Mouse (Mus musculus) lung, adult 2 months (tissue): ENCODE results near the gene Gli3. TPM values are rescaled to one million over a fixed set of nuclear protein-coding genes. Genes with fewer than 3 reads are reported as not detected.

Source experiments
- DNase-seq: peaks from one replicate; pipeline ENCODE4 v3.0.0; 2022
- H3K4me1 ChIP-seq: fragments of 200-500 bp; 2 replicates; pipeline ENCODE4 v1.6.1; 2011; ENCODE audit warnings: low read length; ENCODE audit not compliant: control insufficient read depth, insufficient read depth
- H3K4me3 ChIP-seq: fragments of 200-500 bp; replicated peaks from 2 replicates; pipeline ENCODE3; 2011; ENCODE audit warnings: low read depth, mild to moderate bottlenecking, control low read depth, low read length; ENCODE audit errors: extremely low read depth
- CTCF ChIP-seq: fragments of 200-500 bp; IDR thresholded peaks from 2 replicates; pipeline ENCODE4 v1.5.1; 2011; ENCODE audit warnings: mild to moderate bottlenecking, low read length, control low read depth; ENCODE audit not compliant: insufficient read depth
- POLR2A ChIP-seq: fragments of 200-500 bp; IDR thresholded peaks from 2 replicates; pipeline ENCODE4 v1.6.1; 2011; ENCODE audit warnings: low read depth, mild to moderate bottlenecking, control low read depth, low read length, borderline replicate concordance; ENCODE audit errors: extremely low read depth
- WGBS: fragments of 180-500 bp; shearing (Covaris S2); methylation state at CpG from one replicate; pipeline ENCODE4 v1.1.7; 2018; 5-methylcytosine and 5-hydroxymethylcytosine counted together
- polyA plus RNA-seq: library from polyadenylated mRNA; depleted of rRNA; stranded (reverse); fragments of >200 nt; gene quantifications from 2 replicates; pipeline ENCODE4 v1.2.3, GENCODE M21; 2012

The Gli3 gene
- polyA plus RNA-seq, 1 experiment: 2.4 TPM

DNA sequence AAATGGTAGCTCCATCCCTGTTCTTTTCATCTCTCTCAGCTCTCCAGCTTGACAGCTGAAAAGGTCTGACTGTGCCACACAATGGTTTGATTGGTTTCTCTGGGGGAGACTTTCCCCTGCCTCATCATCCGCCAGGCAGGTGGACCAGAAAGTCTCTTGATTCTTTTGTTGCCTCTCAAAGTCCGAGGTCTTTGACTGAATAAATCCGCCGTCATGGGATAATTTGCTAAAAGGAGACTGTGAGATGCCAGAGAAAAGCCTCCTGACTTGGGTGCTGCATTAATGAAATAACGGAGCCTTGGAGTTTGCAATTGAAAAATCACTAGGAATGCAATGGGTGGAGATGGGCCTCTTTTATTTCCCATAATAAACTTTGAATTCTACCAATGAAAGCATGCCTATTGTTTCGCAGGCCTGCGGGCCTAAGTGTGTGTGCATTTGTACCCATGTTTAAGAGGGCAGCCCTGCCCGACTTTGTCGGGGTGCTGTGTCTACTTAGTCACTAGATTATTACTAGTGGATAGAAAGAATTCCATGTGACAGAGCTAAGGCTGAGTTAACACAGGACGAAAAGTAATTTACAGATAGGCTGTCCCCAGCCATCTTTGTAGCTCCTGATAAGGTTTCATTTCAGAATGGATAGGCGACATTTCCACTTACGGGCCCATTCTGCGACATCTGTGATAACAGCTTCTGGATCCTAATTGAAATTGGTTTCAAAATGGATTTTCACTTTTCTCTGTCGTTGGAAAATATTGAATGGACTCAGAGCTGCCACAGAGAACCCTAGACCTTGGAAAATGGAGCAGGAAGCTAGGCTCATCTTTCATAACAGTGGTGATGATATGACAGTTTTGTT lies 23.2 kb downstream of the Gli3 start:
- DNase-seq: no peak
- no peaks in the 10 kb centered on the region for H3K4me1 ChIP-seq
- H3K4me3 ChIP-seq: no peak overlapping the region
- TF ChIP-seq CTCF: no peak
- TF ChIP-seq POLR2A: no peak
- 86% methylated on average over 14 of the region's 14 CpGs for WGBS

DNA sequence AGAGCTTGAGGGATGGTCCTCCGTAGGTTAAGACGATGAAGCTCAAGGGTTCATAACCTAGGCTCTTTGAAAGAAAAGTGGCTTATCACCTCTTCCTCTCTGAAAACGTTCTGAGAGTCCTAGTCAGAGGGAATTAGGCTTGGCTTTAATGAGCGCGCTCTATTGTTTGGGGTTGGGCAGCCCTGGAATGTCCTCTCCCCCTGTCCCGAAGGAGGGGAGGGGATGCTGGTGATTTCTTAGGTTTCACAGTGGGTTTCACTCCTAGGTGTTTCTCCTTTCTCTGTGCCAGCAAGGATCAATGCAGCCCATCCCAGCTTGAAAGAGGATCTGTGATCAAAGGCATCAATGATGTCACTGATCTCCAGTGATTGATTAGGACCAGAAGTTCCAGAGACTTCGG lies 24.3 kb downstream of the Gli3 start:
- no peak for TF ChIP-seq CTCF
- TF ChIP-seq POLR2A: no peak
- no peaks in the 10 kb centered on the region for H3K4me1 ChIP-seq
- 56% methylated on average over 7 of the region's 7 CpGs for WGBS
- DNase-seq: no peak
- no peak overlapping the region for H3K4me3 ChIP-seq

DNA sequence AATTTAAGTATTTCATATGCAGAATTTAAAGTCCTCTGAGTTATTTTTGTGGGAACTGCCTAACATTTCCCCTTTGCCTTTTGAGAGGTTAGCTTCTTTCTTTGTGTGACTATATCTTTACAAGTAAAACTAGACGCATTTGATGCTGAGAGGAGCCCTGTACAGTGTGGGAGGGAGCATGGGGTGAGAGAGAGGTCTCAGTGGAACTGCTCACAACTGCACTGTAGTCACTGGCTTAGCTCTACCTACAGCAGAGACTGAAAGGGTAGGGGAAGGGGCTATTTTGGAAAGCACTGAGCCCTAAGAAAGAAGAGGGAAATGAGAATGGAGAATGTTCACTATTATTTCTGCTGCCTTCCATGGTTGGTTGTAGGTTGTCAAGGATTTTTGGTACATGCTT lies 25.0 kb downstream of the Gli3 start:
- DNase-seq: no peak
- no peak for TF ChIP-seq POLR2A
- TF ChIP-seq CTCF: no peak
- WGBS: 97% methylated on average over 1 of the region's 1 CpGs
- H3K4me1 ChIP-seq: no peaks in the 10 kb centered on the region
- H3K4me3 ChIP-seq: no peak overlapping the region

DNA sequence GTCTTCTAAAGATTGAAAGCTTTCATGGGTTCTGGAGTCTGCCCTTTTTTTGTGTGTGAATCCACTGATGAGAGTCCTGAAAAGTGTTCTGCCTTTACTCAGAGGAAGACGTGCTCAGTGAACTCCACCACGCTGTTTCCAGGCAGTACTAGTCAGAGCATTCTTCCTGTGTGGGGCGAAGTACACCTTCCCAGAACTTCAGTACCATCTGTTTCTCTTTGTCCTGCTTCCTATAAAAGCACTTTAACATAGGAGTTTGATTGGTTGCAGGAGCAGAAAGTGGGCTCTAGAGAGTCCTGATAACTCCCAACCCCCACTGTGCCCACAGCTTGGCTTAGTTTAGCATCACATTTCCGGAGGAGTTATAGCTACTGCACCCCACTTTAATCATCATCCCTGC lies 32.8 kb downstream of the Gli3 start:
- no peak overlapping the region for H3K4me3 ChIP-seq
- WGBS: 90% methylated on average over 4 of the region's 4 CpGs
- no peak for DNase-seq
- H3K4me1 ChIP-seq: no peaks in the 10 kb centered on the region
- TF ChIP-seq CTCF (no peak), POLR2A (no peak)

DNA sequence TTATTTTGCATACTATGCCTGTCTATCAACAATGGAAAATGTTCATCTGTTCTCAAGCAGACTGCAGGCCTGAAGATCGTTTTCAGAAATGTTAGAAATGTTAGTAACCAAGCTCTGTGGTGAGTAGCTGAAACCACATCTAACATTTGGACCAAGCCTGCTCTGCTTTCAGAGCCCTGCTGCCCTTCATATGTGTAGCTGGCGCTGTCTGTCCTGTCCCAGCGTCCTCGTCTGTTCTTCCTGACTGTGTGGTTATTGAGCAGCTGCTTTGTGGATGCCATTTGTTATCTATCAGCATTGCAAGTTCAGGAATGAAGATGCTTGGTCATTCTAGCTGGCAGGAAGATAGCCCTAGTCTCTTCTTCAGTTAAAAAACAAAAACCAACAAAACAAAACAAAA lies 35.3 kb downstream of the Gli3 start:
- 69% methylated on average over 4 of the region's 4 CpGs for WGBS
- no peak for DNase-seq
- Histone ChIP-seq H3K4me1 (no peaks in the 10 kb centered on the region), H3K4me3 (no peak overlapping the region)
- TF ChIP-seq POLR2A (no peak), CTCF (no peak)

DNA sequence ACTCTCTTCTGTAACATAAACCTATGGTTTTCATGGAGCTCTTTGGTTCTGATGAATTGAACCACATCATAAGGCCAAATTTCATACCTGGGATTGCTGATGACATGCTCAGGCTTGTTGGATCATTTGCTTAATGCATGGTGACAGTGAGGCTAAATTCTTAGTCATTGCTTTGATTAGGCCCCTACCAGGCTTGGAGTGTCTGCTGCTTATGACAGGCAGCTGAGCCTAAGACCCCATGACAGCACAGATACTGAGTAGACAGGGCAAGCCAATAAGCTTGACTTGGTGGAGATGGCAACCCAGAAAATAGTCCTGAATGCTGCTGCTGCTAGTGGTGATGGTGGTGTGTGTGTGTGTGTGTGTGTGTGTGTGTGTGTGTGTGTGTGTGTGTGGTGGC lies 47.9 kb downstream of the Gli3 start:
- DNase-seq: no peak
- H3K4me3 ChIP-seq: no peak overlapping the region
- TF ChIP-seq CTCF (no peak), POLR2A (no peak)
- H3K4me1 ChIP-seq: no peaks in the 10 kb centered on the region

DNA sequence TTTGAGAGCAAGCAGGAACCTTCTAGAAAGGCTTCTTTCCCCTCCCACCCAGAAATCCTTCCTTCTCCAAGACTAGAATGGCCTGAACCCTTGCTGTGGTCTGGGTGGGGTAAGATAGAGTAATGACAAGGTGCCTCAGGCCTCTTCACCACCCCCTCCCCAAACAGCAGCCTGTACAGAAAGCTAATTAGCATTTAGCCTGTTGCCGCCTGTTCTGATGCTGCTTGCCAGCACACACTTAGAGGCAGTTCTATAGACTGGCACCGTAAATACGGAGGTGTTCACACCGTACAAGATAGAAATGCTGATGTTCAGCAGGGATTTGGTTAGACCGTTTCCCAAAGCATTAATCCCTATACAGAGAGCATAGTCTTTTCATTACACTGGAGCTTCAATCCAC lies 50.1 kb downstream of the Gli3 start:
- TF ChIP-seq POLR2A (no peak), CTCF (no peak)
- DNase-seq: no peak
- WGBS: 94% methylated on average over 5 of the region's 5 CpGs
- Histone ChIP-seq H3K4me1 (no peaks in the 10 kb centered on the region), H3K4me3 (no peak overlapping the region)

DNA sequence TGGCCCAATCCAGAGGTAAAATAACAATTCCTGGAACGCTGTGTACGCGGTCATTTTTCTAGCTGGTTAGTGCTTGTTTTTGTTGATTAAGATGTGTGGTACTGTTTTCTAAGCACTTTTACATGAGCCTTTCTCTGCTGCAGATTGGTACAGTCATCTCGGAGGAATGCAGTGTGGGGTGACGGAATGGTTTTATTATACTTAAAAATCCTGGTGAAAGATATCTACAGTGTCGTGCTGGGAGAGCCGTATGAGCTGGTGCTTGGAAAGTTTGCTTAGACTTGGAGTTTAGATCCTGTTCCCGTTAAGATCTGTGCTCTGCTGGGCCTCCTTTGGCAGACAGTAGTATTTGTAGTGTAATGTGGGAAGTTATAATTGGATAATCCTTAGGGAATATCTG lies 51.0 kb downstream of the Gli3 start:
- 60% methylated on average over 8 of the region's 8 CpGs for WGBS
- no peak for TF ChIP-seq CTCF
- no peak for TF ChIP-seq POLR2A
- DNase-seq: no peak
- no peak overlapping the region for H3K4me3 ChIP-seq
- no peaks in the 10 kb centered on the region for H3K4me1 ChIP-seq

DNA sequence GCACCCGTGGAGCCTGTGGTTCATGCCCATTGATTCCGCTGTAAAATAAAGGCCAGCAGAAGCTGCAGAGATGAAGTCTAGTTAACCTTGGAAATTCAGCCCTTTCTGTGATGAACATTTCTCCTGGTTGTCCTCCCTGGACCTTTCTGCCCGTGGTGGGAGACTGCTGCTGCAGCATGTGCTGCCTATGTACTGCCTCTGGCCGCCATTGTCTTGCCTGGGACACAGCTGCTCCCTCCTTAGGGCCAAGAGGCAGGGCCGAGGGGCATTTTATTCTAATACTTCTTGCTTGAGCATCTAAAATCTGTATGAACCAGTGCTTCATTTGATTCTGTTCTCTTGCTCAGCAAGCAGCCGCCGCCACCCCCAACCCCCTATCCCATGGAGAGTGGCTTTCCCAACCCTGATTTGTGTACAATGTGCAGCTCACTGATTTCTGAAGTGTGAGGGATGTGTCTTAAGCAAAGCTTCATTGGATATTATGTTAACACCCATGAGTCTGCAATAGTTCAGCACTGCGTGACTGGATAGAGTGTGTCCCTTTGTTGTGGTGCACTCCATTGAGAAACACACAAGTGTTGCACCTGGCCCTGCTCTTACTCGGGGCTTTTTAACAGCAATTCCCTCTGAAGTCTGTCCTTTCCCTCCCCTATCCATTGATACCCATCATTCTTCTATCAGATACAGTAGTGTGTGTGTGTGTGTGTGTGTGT lies 54.2 kb downstream of the Gli3 start:
- H3K4me3 ChIP-seq: no peak overlapping the region
- TF ChIP-seq POLR2A (no peak), CTCF (no peak)
- no peak for DNase-seq
- WGBS: 86% methylated on average over 9 of the region's 9 CpGs
- H3K4me1 ChIP-seq: no peaks in the 10 kb centered on the region

DNA sequence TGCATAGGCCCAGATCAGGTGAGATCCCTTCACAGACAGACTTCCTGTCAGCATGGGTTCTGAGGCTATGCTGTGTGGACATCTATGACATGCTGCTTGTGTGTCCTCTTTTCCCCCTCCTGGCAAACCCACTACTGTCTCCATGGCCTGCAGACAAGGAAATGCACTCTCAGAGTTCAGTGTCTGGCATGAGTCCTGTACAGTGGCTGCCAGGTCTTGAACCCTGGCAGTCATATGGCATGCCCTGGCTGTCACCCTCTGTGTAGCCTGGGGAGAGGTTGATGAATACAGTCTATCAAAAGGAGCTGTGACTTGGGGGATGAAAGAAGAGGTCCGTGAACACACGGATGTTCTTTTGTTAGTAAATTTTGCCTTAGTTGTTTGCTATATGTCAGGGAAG lies 57.3 kb downstream of the Gli3 start:
- Histone ChIP-seq H3K4me1 (no peaks in the 10 kb centered on the region), H3K4me3 (no peak overlapping the region)
- 51% methylated on average over 2 of the region's 2 CpGs for WGBS
- DNase-seq: no peak
- TF ChIP-seq POLR2A (no peak), CTCF (no peak)
